Mouse (Mus musculus): Measurements from ENCODE around the gene Stx7. TPM values are rescaled to one million over a fixed set of nuclear protein-coding genes. Genes with fewer than 3 reads are reported as not detected.

Stx7 gene
- polyA plus RNA-seq, 1 experiment from 2014 or later = 148 TPM

DNA sequence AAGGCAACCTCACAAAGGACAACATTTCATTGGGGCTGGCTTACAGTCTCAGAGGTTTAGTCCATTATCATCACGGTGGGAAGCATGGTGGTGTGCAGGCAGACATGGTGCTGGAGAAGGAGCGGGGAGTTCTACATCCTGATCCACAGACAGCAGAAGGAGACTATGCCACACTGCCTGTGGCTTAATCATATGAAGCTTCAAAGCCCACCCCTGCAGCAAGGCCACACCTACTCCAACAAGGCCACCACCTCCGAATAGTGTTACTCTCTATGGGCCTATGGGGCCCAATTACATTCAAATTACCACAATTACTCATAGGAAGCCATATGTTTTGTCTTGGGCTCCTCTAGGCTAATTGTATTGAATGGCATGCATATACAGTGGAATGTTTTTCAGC is 51.0 kb downstream of the Stx7 start:
- H3K4me2 ChIP-seq (ENCODE audit: low read depth, low read length) = no peak overlapping the region
- H3K27ac ChIP-seq (ENCODE audit: low read length) = no peak overlapping the region
- no peaks in the 10 kb centered on the region for H3K27me3 ChIP-seq (replicated peaks; ENCODE audit: control insufficient read depth, insufficient read depth, low read length)
- H3K9ac ChIP-seq (ENCODE audit: low read depth, low read length) = no peak overlapping the region
- H3K36me3 ChIP-seq (ENCODE audit: control insufficient read depth, insufficient read depth, low read length) = no peaks in the 10 kb centered on the region
- no peaks in the 10 kb centered on the region for H3K4me1 ChIP-seq (ENCODE audit: control insufficient read depth, insufficient read depth, low read length)
- no peak for ATAC-seq
- no peaks in the 10 kb centered on the region for H3K9me3 ChIP-seq (ENCODE audit: control insufficient read depth, low read length)
- H3K4me3 ChIP-seq (ENCODE audit: low read length) = no peak overlapping the region
- 78% methylated on average over 3 of the region's 3 CpGs for WGBS

DNA sequence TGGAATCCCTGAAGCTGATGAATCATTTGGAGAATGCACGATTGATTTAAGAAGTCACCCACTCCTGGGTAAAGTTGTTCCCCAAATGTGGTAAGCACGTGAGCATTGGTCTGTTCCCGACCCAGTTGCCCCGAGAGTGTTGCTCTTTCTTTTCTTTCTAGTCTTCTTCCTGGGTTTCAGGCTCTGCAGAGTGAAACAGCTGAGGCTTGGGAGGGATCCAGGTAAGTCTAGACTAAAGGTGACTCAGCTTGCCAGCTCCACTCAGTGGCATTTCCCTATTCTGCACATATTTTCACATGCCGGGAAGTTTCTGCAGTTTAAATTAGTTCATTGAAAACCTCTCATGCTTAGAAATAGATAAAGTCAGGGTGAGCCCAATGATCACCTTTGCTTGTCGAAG is 61.0 kb downstream of the Stx7 start:
- no peaks in the 10 kb centered on the region for H3K9me3 ChIP-seq (ENCODE audit: control insufficient read depth, low read length)
- H3K4me1 ChIP-seq (ENCODE audit: control insufficient read depth, insufficient read depth, low read length) = no peaks in the 10 kb centered on the region
- no peak overlapping the region for H3K9ac ChIP-seq (ENCODE audit: low read depth, low read length)
- no peak for ATAC-seq
- no peaks in the 10 kb centered on the region for H3K27me3 ChIP-seq (replicated peaks; ENCODE audit: control insufficient read depth, insufficient read depth, low read length)
- no peak overlapping the region for H3K4me3 ChIP-seq (ENCODE audit: low read length)
- H3K36me3 ChIP-seq (ENCODE audit: control insufficient read depth, insufficient read depth, low read length) = no peaks in the 10 kb centered on the region
- no peak overlapping the region for H3K27ac ChIP-seq (ENCODE audit: low read length)
- no peak overlapping the region for H3K4me2 ChIP-seq (ENCODE audit: low read depth, low read length)
- 84% methylated on average over 6 of the region's 6 CpGs for WGBS

DNA sequence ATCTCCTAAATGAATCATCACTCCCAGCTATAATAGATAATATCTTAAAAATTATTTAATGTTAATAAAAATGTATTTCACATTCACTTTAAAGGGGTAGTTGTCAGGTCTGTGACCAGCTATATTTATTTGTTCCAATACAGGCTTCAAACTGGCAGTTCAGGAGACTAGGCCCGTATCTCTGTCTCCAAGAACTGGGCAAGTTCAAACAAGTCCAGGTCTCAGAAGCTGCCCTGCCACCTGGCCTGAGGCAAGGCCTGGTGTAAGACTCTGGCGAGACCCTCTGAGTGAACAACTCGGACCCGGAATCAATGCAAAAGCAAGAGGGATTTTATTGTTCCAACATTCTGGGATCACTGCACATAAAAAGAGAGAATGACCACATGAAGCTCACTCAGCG is 64.2 kb downstream of the Stx7 start:
- 88% methylated on average over 5 of the region's 5 CpGs for WGBS
- H3K9ac ChIP-seq (ENCODE audit: low read depth, low read length) = no peak overlapping the region
- H3K27me3 ChIP-seq (replicated peaks; ENCODE audit: control insufficient read depth, insufficient read depth, low read length) = no peaks in the 10 kb centered on the region

GRCm38 (mm10) chr10:24217558-24218268 is 68.6 kb downstream of the Stx7 start:
- peaks cover 8% of the 10 kb centered on the region; the same call in 1 of the 2 replicates for H3K4me1 ChIP-seq (ENCODE audit: control insufficient read depth, insufficient read depth, low read length)
- no peak overlapping the region for H3K9ac ChIP-seq (ENCODE audit: low read depth, low read length)
- 32% methylated on average over 6 of the region's 6 CpGs for WGBS
- no peaks in the 10 kb centered on the region for H3K9me3 ChIP-seq (ENCODE audit: control insufficient read depth, low read length)
- peak; percentile 36; the same call in 1 of the 2 replicates for ATAC-seq
- no peaks in the 10 kb centered on the region for H3K36me3 ChIP-seq (ENCODE audit: control insufficient read depth, insufficient read depth, low read length)
- H3K4me3 ChIP-seq (ENCODE audit: low read length) = no peak overlapping the region
- 0 out of 2 replicates have a peak, but pooled peaks cover 3% of the 10 kb centered on the region for H3K27me3 ChIP-seq (replicated peaks; ENCODE audit: control insufficient read depth, insufficient read depth, low read length)
- no peak overlapping the region for H3K4me2 ChIP-seq (ENCODE audit: low read depth, low read length)
- H3K27ac ChIP-seq (ENCODE audit: low read length) = peak overlapping the region; percentile 24; the same call in 1 of the 2 replicates

More for the DNA sequence above, 64.2 kb downstream of the Stx7 start:
- Histone ChIP-seq H3K4me2 (ENCODE audit: low read depth, low read length) (no peak overlapping the region), H3K9me3 (ENCODE audit: control insufficient read depth, low read length) (no peaks in the 10 kb centered on the region), H3K4me3 (ENCODE audit: low read length) (no peak overlapping the region), H3K36me3 (ENCODE audit: control insufficient read depth, insufficient read depth, low read length) (no peaks in the 10 kb centered on the region), H3K27ac (ENCODE audit: low read length) (no peak overlapping the region), H3K4me1 (ENCODE audit: control insufficient read depth, insufficient read depth, low read length) (peaks cover 6% of the 10 kb centered on the region; the same call in 1 of the 2 replicates)
- no peak for ATAC-seq

- ATAC-seq = no peak
- no peak overlapping the region for H3K4me2 ChIP-seq (ENCODE audit: low read depth, low read length)
- no peak overlapping the region for H3K9ac ChIP-seq (ENCODE audit: low read depth, low read length)
- peaks cover 17% of the 10 kb centered on the region for H3K4me1 ChIP-seq (ENCODE audit: control insufficient read depth, insufficient read depth, low read length)
- 68% methylated on average over 5 of the region's 5 CpGs for WGBS
- H3K4me3 ChIP-seq (ENCODE audit: low read length) = no peak overlapping the region
- no peaks in the 10 kb centered on the region for H3K9me3 ChIP-seq (ENCODE audit: control insufficient read depth, low read length)
- no peaks in the 10 kb centered on the region for H3K36me3 ChIP-seq (ENCODE audit: control insufficient read depth, insufficient read depth, low read length)
- no peak overlapping the region for H3K27ac ChIP-seq (ENCODE audit: low read length)
- H3K27me3 ChIP-seq (replicated peaks; ENCODE audit: control insufficient read depth, insufficient read depth, low read length) = peaks cover 14% of the 10 kb centered on the region; the same call in 1 of the 2 replicates
Observed at GRCm38 (mm10) chr10:24220931-24221330, 71.8 kb downstream of the Stx7 start.

DNA sequence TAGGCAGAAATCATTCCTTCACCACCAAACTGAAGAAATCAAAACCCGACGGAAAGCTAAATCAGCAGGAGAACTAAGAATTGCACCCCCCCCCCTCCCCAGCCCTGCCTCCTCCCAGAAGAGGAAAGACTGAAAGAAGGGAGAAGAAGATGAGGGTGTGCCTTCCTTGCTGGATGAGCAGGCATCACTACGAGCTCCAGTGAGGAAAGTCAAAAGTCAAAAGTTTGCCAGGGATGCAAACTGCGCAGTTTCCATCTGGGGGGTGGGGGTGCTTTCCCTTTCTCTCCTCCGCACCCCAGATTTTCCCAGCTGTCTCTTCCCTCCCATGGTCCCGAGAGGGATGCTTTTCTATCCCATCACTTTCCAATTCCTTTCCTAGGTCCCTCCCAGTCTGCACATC is 73.8 kb downstream of the Stx7 start:
- H3K9me3 ChIP-seq (ENCODE audit: control insufficient read depth, low read length) = no peaks in the 10 kb centered on the region
- peak overlapping the region; percentile 99 for H3K4me2 ChIP-seq (ENCODE audit: low read depth, low read length)
- H3K27me3 ChIP-seq (replicated peaks; ENCODE audit: control insufficient read depth, insufficient read depth, low read length) = peaks cover 14% of the 10 kb centered on the region; the same call in 1 of the 2 replicates
- peaks cover 14% of the 10 kb centered on the region for H3K4me1 ChIP-seq (ENCODE audit: control insufficient read depth, insufficient read depth, low read length)
- WGBS = 15% methylated on average over 6 of the region's 6 CpGs
- H3K9ac ChIP-seq (ENCODE audit: low read depth, low read length) = peak overlapping the region; percentile 67; the same call in 1 of the 2 replicates
- H3K27ac ChIP-seq (ENCODE audit: low read length) = no peak overlapping the region
- 0 out of 2 replicates have a peak, but pooled peaks have one; percentile 15 for ATAC-seq
- H3K36me3 ChIP-seq (ENCODE audit: control insufficient read depth, insufficient read depth, low read length) = no peaks in the 10 kb centered on the region
- peak overlapping the region; percentile 61 for H3K4me3 ChIP-seq (ENCODE audit: low read length)

- H3K4me2 ChIP-seq (ENCODE audit: low read depth, low read length) = peak within 1 kb of the TSS; percentile 99
- no peak within 1 kb of the TSS for H3K27ac ChIP-seq (ENCODE audit: low read length)
- peaks cover 9% of the 10 kb centered on the region; the same call in 1 of the 2 replicates for H3K4me1 ChIP-seq (ENCODE audit: control insufficient read depth, insufficient read depth, low read length)
- no peaks in the 10 kb centered on the region for H3K36me3 ChIP-seq (ENCODE audit: control insufficient read depth, insufficient read depth, low read length)
- peak; percentile 89 for ATAC-seq
- peak within 1 kb of the TSS; percentile 67 for H3K9ac ChIP-seq (ENCODE audit: low read depth, low read length)
- H3K27me3 ChIP-seq (replicated peaks; ENCODE audit: control insufficient read depth, insufficient read depth, low read length) = peaks cover 14% of the 10 kb centered on the region; the same call in 1 of the 2 replicates
- H3K9me3 ChIP-seq (ENCODE audit: control insufficient read depth, low read length) = no peaks in the 10 kb centered on the region
- 2% methylated on average over 55 of the region's 56 CpGs for WGBS
- peak within 1 kb of the TSS; percentile 61 for H3K4me3 ChIP-seq (ENCODE audit: low read length)
Observed at GRCm38 (mm10) chr10:24223449-24224143, 74.5 kb downstream of the Stx7 start, which contains the start of gene Moxd1. Moxd1 (plus strand) TSS chr10:24223517.

DNA sequence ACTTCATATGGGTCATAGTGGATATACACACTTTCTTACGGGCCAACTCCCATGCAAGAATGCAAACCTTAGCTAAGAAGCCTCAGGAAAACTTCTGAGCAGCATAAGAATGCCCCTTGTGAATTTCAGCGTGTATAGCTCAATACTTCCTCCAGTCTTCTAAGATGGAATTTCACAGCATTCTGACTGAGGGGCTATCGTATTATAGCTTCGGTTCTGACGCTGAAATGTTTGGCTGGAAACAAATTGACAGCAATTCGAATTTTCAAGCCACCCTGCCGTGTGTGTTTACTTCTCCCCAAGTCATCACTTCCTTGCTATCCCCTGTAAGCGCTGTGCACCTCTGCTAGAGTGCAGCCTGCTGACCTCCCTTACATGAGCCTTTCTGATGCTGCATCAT is 75.5 kb downstream of the Stx7 start:
- H3K27ac ChIP-seq (ENCODE audit: low read length) = no peak overlapping the region
- no peak for ATAC-seq
- H3K4me3 ChIP-seq (ENCODE audit: low read length) = no peak overlapping the region
- 38% methylated on average over 8 of the region's 8 CpGs for WGBS
- no peak overlapping the region for H3K9ac ChIP-seq (ENCODE audit: low read depth, low read length)
- no peaks in the 10 kb centered on the region for H3K9me3 ChIP-seq (ENCODE audit: control insufficient read depth, low read length)
- H3K4me2 ChIP-seq (ENCODE audit: low read depth, low read length) = no peak overlapping the region
- peaks cover 14% of the 10 kb centered on the region; the same call in 1 of the 2 replicates for H3K27me3 ChIP-seq (replicated peaks; ENCODE audit: control insufficient read depth, insufficient read depth, low read length)
- H3K36me3 ChIP-seq (ENCODE audit: control insufficient read depth, insufficient read depth, low read length) = no peaks in the 10 kb centered on the region
- peaks cover 9% of the 10 kb centered on the region; the same call in 1 of the 2 replicates for H3K4me1 ChIP-seq (ENCODE audit: control insufficient read depth, insufficient read depth, low read length)
